Mouse (Mus musculus) hindbrain, embryonic 15.5 days (tissue): ENCODE data around the gene Thsd4. TPM values are rescaled to one million over a fixed set of nuclear protein-coding genes. Genes with fewer than 3 reads are reported as not detected.

ENCODE experiments used
- ATAC-seq: fragments of 200-750 bp; cut with Nextera tagmentation; 2 replicates; pipeline ENCODE4 v1.8.0; 2017; ENCODE audit warnings: low read depth, moderate number of reproducible peaks, moderate TSS enrichment; ENCODE audit not compliant: low FRiP score
- H3K27ac ChIP-seq: fragments of 300-500 bp; sonication (generic); replicated peaks from 2 replicates; pipeline ENCODE4 v1.5.1; 2015; ENCODE audit warnings: mild to moderate bottlenecking, inconsistent platforms
- H3K27me3 ChIP-seq: fragments of 300-500 bp; sonication (generic); 2 replicates; pipeline ENCODE4 v1.6.1; 2015; ENCODE audit warnings: control low read depth, inconsistent platforms
- H3K36me3 ChIP-seq: fragments of 300-500 bp; sonication (generic); 2 replicates; pipeline ENCODE4 v1.6.1; 2015; ENCODE audit warnings: control low read depth, inconsistent platforms
- H3K4me1 ChIP-seq: fragments of 300-500 bp; sonication (generic); replicated peaks from 2 replicates; pipeline ENCODE4 v1.6.1; 2015; ENCODE audit warnings: control low read depth, inconsistent platforms
- H3K4me2 ChIP-seq: fragments of 300-500 bp; sonication (generic); 2 replicates; pipeline ENCODE4 v1.6.1; 2015; ENCODE audit warnings: moderate library complexity, mild to moderate bottlenecking, inconsistent platforms
- H3K4me3 ChIP-seq: fragments of 300-500 bp; sonication (generic); 2 replicates; pipeline ENCODE4 v1.5.1; 2015; ENCODE audit warnings: mild to moderate bottlenecking, inconsistent platforms
- H3K9ac ChIP-seq: fragments of 300-500 bp; sonication (generic); 2 replicates; pipeline ENCODE4 v1.6.1; 2015; ENCODE audit warnings: inconsistent platforms
- H3K9me3 ChIP-seq: fragments of 300-500 bp; sonication (generic); 2 replicates; pipeline ENCODE4 v1.6.1; 2016; ENCODE audit warnings: control low read depth, inconsistent platforms
- WGBS: fragments of 180-500 bp; shearing (Covaris S2); methylation state at CpG from one replicate; pipeline ENCODE4 v1.1.7; 2015; 5-methylcytosine and 5-hydroxymethylcytosine counted together
- polyA plus RNA-seq: library from polyadenylated mRNA; unstranded; fragments of >200 nt; fragmentation: Nextera tagmentation; extraction: Ambion mirVana; gene quantifications from 2 replicates; pipeline ENCODE4 v1.2.1, GENCODE M21; 2015

The Thsd4 gene
- polyA plus RNA-seq, 1 experiment from 2014 or later = 5.2 TPM

DNA sequence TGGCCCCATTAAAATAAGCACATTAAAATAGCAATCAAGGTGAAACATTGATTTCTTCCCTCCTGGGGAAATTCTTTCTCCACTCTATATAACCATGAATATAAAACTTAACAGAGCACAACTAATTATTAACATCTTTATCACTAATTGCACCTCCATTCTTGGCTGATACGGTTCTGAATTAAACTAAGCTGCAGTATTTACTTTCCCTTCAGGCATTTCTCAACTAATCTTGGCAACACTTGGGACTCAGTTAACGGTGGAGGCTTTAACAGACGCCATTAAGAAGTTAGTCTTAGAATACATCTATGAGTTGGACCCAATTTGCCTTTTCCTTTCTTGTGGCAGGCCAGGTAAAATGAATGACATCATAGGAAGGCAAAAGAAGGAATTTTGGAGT lies 125.8 kb downstream of the Thsd4 start:
- no peaks in the 10 kb centered on the region for H3K36me3 ChIP-seq
- no peak overlapping the region for H3K4me2 ChIP-seq
- no peaks in the 10 kb centered on the region for H3K27me3 ChIP-seq
- H3K27ac ChIP-seq = no peak overlapping the region
- 56% methylated on average over 3 of the region's 3 CpGs for WGBS
- no peak overlapping the region for H3K4me3 ChIP-seq
- no peak overlapping the region for H3K9ac ChIP-seq
- H3K9me3 ChIP-seq = no peaks in the 10 kb centered on the region
- ATAC-seq = no peak
- H3K4me1 ChIP-seq = peaks cover 4% of the 10 kb centered on the region; the same call in 1 of the 2 replicates

DNA sequence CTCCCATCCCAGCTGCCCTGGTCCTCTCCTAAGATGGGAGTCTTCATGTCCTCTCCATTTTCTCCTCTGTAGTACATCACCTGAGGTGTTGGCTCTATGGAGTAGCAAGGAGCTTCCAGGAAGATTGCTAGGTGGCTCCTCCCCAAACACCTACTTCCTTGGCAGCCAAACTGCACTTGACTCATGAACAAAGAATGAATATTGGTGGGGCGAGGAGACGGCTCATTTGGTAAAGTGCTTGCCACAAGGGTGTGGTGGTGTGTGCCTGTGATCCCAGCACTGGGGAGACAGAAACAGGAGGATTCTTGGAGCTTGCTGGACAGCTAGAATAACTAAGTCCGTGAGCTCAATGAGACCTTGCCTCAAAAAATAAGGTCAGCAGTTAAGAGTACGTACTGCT lies 128.9 kb downstream of the Thsd4 start:
- WGBS = 94% methylated on average over 4 of the region's 4 CpGs
- no peak overlapping the region for H3K9ac ChIP-seq

DNA sequence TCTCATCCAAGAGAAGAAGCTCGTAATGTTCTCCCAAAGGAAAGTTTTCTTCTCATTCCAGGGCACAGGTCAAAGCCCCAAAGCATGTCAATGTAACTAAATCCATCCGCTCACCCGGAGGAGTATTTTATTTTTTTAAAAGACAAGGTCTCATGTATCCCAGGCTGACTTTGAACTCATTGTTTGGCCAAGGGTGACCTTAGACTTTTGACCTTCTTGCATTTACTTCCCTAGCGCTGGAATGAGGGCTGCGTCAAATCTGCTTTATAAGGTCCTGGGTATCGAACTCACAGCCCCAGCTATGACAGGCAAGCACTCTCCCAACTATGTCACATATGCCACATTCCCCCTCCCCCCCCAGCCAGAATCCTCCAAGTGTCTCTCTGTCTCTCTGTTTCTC lies 137.1 kb downstream of the Thsd4 start:
- H3K9me3 ChIP-seq = no peaks in the 10 kb centered on the region
- no peak overlapping the region for H3K27ac ChIP-seq
- no peak for ATAC-seq
- H3K36me3 ChIP-seq = no peaks in the 10 kb centered on the region
- H3K9ac ChIP-seq = no peak overlapping the region
- no peak overlapping the region for H3K4me3 ChIP-seq
- no peaks in the 10 kb centered on the region for H3K4me1 ChIP-seq
- H3K4me2 ChIP-seq = no peak overlapping the region
- 62% methylated on average over 6 of the region's 6 CpGs for WGBS
- H3K27me3 ChIP-seq = no peaks in the 10 kb centered on the region

More for the DNA sequence above, 128.9 kb downstream of the Thsd4 start:
- Histone ChIP-seq H3K4me3 (no peak overlapping the region), H3K4me1 (no peaks in the 10 kb centered on the region; the same call in 1 of the 2 replicates), H3K9me3 (no peaks in the 10 kb centered on the region), H3K36me3 (no peaks in the 10 kb centered on the region), H3K27ac (no peak overlapping the region), H3K27me3 (no peaks in the 10 kb centered on the region), H3K4me2 (no peak overlapping the region)
- ATAC-seq = no peak

DNA sequence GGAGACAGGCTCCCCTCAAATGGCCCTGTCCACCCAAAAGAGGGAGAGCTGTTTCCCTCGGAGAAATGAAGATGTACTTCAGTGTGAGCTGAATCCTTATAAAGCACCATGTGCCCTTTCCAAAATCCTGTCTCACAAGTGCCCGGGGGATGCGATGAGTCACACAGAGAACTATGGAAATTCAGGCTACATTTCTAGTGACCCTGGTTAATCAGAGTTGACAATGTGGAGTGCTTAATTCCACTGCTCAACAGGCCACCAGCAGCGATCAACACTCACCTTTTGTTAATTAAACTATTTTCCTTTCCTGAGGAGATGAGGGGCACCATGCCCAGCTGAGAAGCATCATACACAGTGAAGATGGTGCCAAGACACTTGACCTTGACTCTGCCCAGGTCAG lies 138.9 kb downstream of the Thsd4 start:
- Histone ChIP-seq H3K9ac (no peak overlapping the region), H3K36me3 (no peaks in the 10 kb centered on the region), H3K27ac (no peak overlapping the region), H3K4me2 (no peak overlapping the region), H3K27me3 (no peaks in the 10 kb centered on the region), H3K4me1 (no peaks in the 10 kb centered on the region), H3K4me3 (no peak overlapping the region), H3K9me3 (no peaks in the 10 kb centered on the region)
- ATAC-seq = no peak
- WGBS = 68% methylated on average over 4 of the region's 4 CpGs

DNA sequence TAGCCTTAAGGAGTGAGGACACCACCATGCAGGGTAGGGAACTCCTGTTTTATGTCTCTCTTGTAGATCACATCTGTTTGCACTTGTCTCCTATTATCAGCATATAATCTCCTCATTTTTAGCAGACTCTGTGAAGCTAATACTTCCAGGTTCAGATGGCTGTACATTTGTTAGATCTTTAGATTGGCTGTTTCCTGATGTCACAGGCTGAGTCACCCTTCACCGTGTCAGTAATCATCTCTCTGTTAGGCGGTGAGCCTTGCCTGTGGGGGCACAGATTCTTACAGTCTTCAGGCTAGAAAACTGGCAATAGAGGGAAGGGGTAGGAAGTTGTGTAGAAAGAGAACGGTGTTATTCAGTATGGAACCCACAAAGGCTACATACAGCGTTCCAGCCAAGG lies 139.3 kb downstream of the Thsd4 start:
- no peaks in the 10 kb centered on the region for H3K9me3 ChIP-seq
- ATAC-seq = no peak
- H3K4me1 ChIP-seq = no peaks in the 10 kb centered on the region
- H3K4me3 ChIP-seq = no peak overlapping the region
- no peak overlapping the region for H3K4me2 ChIP-seq
- no peak overlapping the region for H3K27ac ChIP-seq
- 76% methylated on average over 4 of the region's 4 CpGs for WGBS
- H3K36me3 ChIP-seq = no peaks in the 10 kb centered on the region
- no peaks in the 10 kb centered on the region for H3K27me3 ChIP-seq
- H3K9ac ChIP-seq = no peak overlapping the region

DNA sequence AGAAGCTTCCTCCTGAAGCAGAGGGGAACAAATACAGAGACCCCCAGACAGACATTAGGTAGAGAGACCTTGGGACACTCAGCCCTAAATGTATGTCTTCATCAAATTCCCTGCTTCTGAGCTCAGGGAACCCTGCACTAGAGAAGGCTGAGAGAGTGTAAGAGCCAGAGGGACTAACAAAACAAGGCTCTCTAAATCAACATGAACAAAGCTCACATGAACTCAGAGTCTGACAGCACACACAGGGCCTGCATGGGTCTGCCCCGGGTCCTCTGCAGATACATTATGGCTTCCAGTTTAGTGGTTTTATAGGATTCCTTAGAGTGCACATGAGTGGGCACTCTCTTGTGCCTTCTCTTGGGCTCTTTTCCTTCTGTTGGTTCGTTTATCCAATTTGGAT lies 140.8 kb downstream of the Thsd4 start:
- WGBS = 75% methylated on average over 2 of the region's 2 CpGs
- H3K4me1 ChIP-seq = no peaks in the 10 kb centered on the region
- no peak overlapping the region for H3K4me2 ChIP-seq
- ATAC-seq = no peak
- H3K36me3 ChIP-seq = no peaks in the 10 kb centered on the region
- no peaks in the 10 kb centered on the region for H3K9me3 ChIP-seq
- no peaks in the 10 kb centered on the region for H3K27me3 ChIP-seq
- H3K27ac ChIP-seq = no peak overlapping the region
- no peak overlapping the region for H3K9ac ChIP-seq
- no peak overlapping the region for H3K4me3 ChIP-seq

DNA sequence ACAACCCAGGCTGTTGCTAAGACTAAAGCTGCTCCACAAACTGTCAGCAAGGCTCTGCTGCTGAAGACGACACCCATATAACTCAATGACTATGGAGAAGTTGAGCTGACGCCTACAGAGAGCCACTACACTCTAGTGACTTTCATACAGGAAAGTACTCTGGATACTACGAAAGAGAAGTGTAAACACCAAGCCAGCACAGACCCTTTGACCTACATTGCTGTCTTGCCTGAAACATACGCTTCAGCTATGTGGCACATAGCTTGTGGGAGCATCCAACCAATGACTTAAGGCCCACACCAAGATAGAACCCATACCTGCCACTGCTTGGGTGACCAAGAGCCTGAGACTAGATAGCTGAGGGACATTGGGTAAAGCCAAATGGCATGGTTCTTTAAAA lies 141.3 kb downstream of the Thsd4 start:
- no peak overlapping the region for H3K4me3 ChIP-seq
- H3K27me3 ChIP-seq = no peaks in the 10 kb centered on the region
- H3K9ac ChIP-seq = no peak overlapping the region
- no peaks in the 10 kb centered on the region for H3K4me1 ChIP-seq
- no peak overlapping the region for H3K4me2 ChIP-seq
- no peak for ATAC-seq
- no peak overlapping the region for H3K27ac ChIP-seq
- WGBS = 90% methylated on average over 4 of the region's 4 CpGs
- no peaks in the 10 kb centered on the region for H3K36me3 ChIP-seq
- H3K9me3 ChIP-seq = no peaks in the 10 kb centered on the region

DNA sequence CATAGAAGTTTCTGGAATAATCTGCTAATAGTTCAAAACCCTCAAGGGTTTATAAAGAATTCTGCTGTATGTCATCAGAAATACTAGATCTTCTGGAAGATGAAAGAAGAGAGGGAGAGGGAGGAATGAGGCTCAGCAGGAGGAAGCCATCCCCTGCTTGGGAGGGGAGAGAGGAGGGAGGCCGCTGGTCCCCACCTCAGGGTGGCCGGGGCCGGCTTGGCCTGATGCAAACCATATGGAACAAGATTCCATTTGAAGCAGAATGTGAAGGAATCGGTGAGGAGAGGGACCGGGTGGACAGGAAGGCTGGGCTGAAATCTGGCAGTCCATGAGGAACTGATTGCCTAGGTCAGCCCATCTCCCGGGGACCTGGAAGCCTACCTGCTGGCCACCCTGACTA lies 143.6 kb downstream of the Thsd4 start:
- 82% methylated on average over 6 of the region's 6 CpGs for WGBS
- Histone ChIP-seq H3K4me3 (no peak overlapping the region), H3K9ac (no peak overlapping the region), H3K9me3 (no peaks in the 10 kb centered on the region), H3K4me1 (no peaks in the 10 kb centered on the region), H3K36me3 (no peaks in the 10 kb centered on the region), H3K27ac (no peak overlapping the region), H3K27me3 (no peaks in the 10 kb centered on the region), H3K4me2 (no peak overlapping the region)
- ATAC-seq = no peak

DNA sequence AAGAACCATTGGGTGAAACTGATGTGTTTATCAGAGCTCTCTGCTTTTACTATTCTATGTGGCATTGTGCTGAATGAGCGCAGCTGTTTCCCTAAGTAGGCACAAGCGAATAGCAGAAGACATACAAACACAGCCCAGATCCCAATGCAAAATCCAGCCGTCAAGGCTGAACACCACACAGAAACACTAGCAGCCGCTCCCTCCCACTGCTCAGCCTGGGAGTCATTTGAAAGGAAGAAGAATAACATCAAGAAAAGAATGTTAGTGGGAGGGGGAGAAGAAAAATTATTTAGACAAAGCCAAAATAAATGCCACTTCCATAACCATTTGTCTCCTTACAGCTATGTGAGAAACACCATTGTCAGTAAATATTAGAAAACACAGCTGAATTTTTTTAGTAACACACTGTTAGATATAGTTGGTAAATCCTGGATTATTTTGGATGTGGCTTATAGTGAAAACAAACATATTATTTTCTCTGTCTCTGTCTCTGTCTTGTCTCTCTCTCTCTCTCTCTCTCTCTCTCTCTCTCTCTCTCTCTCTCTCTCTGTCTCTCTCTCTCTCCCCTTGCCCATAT lies 148.6 kb downstream of the Thsd4 start:
- Histone ChIP-seq H3K4me1 (no peaks in the 10 kb centered on the region), H3K27ac (no peak overlapping the region), H3K9ac (no peak overlapping the region), H3K27me3 (no peaks in the 10 kb centered on the region), H3K4me3 (no peak overlapping the region), H3K4me2 (no peak overlapping the region), H3K9me3 (no peaks in the 10 kb centered on the region), H3K36me3 (no peaks in the 10 kb centered on the region)
- no peak for ATAC-seq
- 53% methylated on average over 4 of the region's 4 CpGs for WGBS

DNA sequence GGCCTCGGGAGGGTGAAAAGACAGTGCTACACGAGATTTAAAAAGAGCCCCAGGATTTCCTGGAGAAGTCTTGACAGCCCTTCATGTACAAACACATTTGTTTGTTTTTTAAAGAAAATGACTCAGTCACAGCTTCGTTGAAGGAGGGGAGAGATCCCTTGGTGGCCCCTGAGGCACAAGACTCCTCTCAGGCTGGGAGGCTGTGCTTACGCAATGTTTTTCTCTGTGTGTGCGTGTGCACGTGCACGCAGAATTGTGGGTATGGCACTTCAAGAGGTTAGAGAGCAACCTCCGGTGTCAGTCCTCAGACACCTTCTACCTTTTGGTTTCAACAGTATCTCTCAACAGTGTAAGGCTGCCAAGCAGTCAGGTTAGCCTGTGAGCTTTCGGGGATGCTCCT lies 153.3 kb downstream of the Thsd4 start:
- WGBS = 74% methylated on average over 9 of the region's 9 CpGs
- no peak overlapping the region for H3K27ac ChIP-seq
- H3K9me3 ChIP-seq = no peaks in the 10 kb centered on the region
- H3K27me3 ChIP-seq = no peaks in the 10 kb centered on the region
- peaks cover 8% of the 10 kb centered on the region; the same call in 1 of the 2 replicates for H3K4me1 ChIP-seq
- no peak overlapping the region for H3K9ac ChIP-seq
- ATAC-seq = no peak
- H3K4me3 ChIP-seq = no peak overlapping the region
- no peak overlapping the region for H3K4me2 ChIP-seq
- no peaks in the 10 kb centered on the region for H3K36me3 ChIP-seq

DNA sequence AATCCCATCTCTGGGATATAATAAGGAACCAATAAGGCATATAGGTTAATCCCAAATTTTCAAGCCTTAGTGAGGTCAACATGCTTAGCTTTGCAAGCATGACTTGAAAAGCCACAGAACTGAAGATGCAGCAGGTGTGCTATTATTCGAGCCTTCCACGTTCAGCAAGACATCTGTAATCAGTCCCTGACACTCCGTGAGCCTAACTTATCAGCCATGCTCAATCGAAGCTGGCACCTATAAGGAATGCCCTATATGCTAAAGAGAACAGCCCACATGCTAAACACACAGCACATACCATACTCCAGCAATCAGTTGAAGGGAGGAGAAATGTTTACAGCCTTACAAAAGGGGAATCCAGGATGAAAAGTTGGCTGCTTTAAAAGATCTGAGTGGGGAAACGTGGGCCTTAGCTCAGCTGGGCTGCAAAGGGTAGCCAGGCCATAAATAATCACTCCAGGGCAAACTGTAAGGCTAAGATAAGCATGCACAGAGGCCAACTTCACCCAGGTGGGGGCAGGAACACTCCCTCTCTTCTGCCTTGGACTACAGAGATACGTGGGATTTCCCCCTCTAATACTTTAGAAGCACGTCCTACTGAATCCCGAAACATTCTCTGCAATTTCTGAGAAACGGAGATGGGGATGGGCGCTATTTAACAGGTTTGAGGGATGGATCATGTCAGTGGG lies 154.1 kb downstream of the Thsd4 start:
- Histone ChIP-seq H3K36me3 (no peaks in the 10 kb centered on the region), H3K4me1 (peaks cover 8% of the 10 kb centered on the region; the same call in 1 of the 2 replicates), H3K4me3 (no peak overlapping the region), H3K9me3 (no peaks in the 10 kb centered on the region), H3K27ac (no peak overlapping the region), H3K27me3 (no peaks in the 10 kb centered on the region), H3K9ac (no peak overlapping the region), H3K4me2 (no peak overlapping the region)
- no peak for ATAC-seq
- 85% methylated on average over 10 of the region's 10 CpGs for WGBS

DNA sequence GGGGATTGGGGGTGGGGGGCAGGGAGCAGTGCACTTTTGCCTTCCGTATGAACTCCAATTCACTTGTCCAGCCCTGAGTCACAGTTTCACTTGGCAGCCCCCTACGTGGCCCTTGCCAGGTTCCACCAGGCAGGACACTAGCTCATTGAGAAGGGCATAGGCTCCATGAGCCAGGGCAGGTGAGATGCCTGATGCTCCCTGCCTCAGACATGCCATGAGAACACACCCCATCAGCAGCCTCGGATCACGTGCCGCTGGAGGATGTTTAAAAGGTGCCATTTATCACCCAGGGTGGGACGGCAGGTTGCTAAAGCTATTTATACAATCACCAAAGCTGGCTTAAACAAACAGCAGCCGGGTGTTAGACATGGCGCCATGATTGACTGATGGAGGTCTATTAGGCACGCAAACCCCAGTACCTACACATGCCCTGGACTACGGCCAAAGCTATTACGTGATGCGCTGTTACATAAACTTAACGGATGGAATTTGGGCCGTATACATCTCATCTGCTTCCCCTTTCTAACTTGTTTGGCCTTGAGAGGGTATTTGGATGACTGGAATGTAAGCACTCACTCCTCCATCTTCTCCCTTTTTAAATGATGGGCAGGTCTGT lies 157.6 kb downstream of the Thsd4 start:
- WGBS = 58% methylated on average over 14 of the region's 14 CpGs

More for the DNA sequence above, 157.6 kb downstream of the Thsd4 start:
- Histone ChIP-seq H3K36me3 (no peaks in the 10 kb centered on the region), H3K4me2 (no peak overlapping the region), H3K4me3 (no peak overlapping the region), H3K9ac (no peak overlapping the region), H3K27ac (no peak overlapping the region), H3K9me3 (no peaks in the 10 kb centered on the region), H3K27me3 (no peaks in the 10 kb centered on the region), H3K4me1 (peaks cover 8% of the 10 kb centered on the region; the same call in 1 of the 2 replicates)
- ATAC-seq = no peak
